Mouse (Mus musculus) liver, embryonic 14.5 days (tissue): ENCODE measurements around the gene Tmem214. TPM values are rescaled to one million over a fixed set of nuclear protein-coding genes. Genes with fewer than 3 reads are reported as not detected.

Source experiments
- ATAC-seq: fragments of 200-750 bp; cut with Nextera tagmentation; 2 replicates; pipeline ENCODE4 v1.8.0; 2017; ENCODE audit warnings: moderate number of reproducible peaks, mild to moderate bottlenecking, moderate library complexity; ENCODE audit not compliant: insufficient read depth
- DNase-seq, 3 experiments: peaks; one replicate each; pipeline ENCODE4 v3.0.0-alpha.2; 2012 to 2013; ENCODE audit warnings: low read depth in 3 of 3, low spot score in 3 of 3
- H3K27ac ChIP-seq: fragments of 300-500 bp; sonication (generic); 2 replicates; pipeline ENCODE4 v1.5.1; 2014; ENCODE audit warnings: moderate library complexity, mild to moderate bottlenecking, control low read depth, inconsistent platforms
- H3K27me3 ChIP-seq: fragments of 300-500 bp; sonication (generic); 2 replicates; pipeline ENCODE4 v1.6.1; 2014; ENCODE audit warnings: mild to moderate bottlenecking, low read length, moderate library complexity; ENCODE audit not compliant: control insufficient read depth, insufficient read depth
- H3K36me3 ChIP-seq: fragments of 300-500 bp; sonication (generic); replicated peaks from 2 replicates; pipeline ENCODE4 v1.6.1; 2014; ENCODE audit warnings: low read depth; ENCODE audit not compliant: control insufficient read depth, insufficient read depth
- H3K4me1 ChIP-seq, 2 experiments: fragments of 200-500 bp in 1 of 2; fragments of 300-500 bp in 1 of 2; sonication (generic) in 1 of 2; replicated peaks; 2 replicates each; pipeline ENCODE4 v1.6.1; 2012 to 2014; ENCODE audit warnings: antibody characterized with exemption in 1 of 2, inconsistent platforms in 1 of 2, low read length in 1 of 2; ENCODE audit not compliant: control insufficient read depth in 2 of 2, insufficient read depth in 2 of 2
- H3K4me2 ChIP-seq: fragments of 300-500 bp; sonication (generic); 2 replicates; pipeline ENCODE4 v1.6.1; 2014; ENCODE audit warnings: low read depth, mild to moderate bottlenecking, control low read depth, moderate library complexity
- H3K4me3 ChIP-seq, 2 experiments: fragments of 200-500 bp in 1 of 2; fragments of 300-500 bp in 1 of 2; sonication (generic) in 1 of 2; 2 replicates each; pipeline ENCODE4 v1.5.1; 2012 to 2014; ENCODE audit warnings: low read depth in 2 of 2, low read length in 2 of 2, mild to moderate bottlenecking in 2 of 2, control low read depth in 1 of 2, inconsistent platforms in 1 of 2, moderate library complexity in 1 of 2; ENCODE audit not compliant: insufficient read depth in 1 of 2
- H3K9ac ChIP-seq: fragments of 300-500 bp; sonication (generic); replicated peaks from 2 replicates; pipeline ENCODE4 v1.6.1; 2014; ENCODE audit warnings: mild to moderate bottlenecking, control low read depth, moderate library complexity
- H3K9me3 ChIP-seq: fragments of 300-500 bp; sonication (generic); 2 replicates; pipeline ENCODE4 v1.6.1; 2016; ENCODE audit warnings: low read length, mixed read lengths; ENCODE audit not compliant: control insufficient read depth
- CTCF ChIP-seq: IDR thresholded peaks from 2 replicates; pipeline ENCODE4 v1.5.1; 2016; ENCODE audit warnings: antibody characterized with exemption, low read depth, control low read depth
- EP300 ChIP-seq: IDR thresholded peaks from 2 replicates; pipeline ENCODE4 v1.6.1; 2016; ENCODE audit warnings: antibody characterized with exemption, low read depth
- WGBS: fragments of 180-500 bp; shearing (Covaris S2); extraction: QIAGEN DNeasy Blood & Tissue Kit; methylation state at CpG from one replicate; pipeline ENCODE4 v1.1.7; 2014; ENCODE audit not compliant: insufficient replicate concordance; 5-methylcytosine and 5-hydroxymethylcytosine counted together
- polyA plus RNA-seq, 2 experiments: library from polyadenylated mRNA; depleted of rRNA in 1 of 2; stranded (reverse) in 1 of 2; unstranded in 1 of 2; fragments of >200 nt; fragmentation: Nextera tagmentation in 1 of 2; extraction: Ambion mirVana in 1 of 2; gene quantifications; 2 replicates each; pipeline versions ENCODE4 v1.2.1 to v1.2.3; 2012 to 2014

The Tmem214 gene
- polyA plus RNA-seq, 2 experiments = 21.8 to 25.0 TPM

DNA sequence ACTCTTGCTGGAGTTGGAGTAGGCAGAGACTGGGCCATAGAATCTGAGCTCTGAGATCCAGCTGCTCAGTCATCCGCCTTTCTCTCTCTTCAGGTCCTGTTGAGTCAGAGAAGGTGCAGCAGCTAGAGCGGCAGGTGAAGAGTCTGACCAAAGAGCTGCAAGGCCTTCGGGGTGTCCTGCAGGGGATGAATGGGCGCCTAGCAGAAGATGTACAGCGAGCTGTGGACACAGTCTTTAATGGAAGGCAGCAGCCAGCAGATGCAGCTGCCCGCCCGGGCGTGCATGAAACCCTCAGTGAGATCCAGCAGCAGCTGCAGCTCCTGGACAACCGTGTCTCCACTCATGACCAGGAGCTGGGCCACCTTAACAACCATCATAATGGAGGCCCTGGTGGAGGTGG is 49.0 kb downstream of the Tmem214 start:
- H3K4me3 ChIP-seq = no peak overlapping the region
- H3K9ac ChIP-seq = no peak overlapping the region
- H3K9me3 ChIP-seq = no peaks in the 10 kb centered on the region
- H3K4me1 ChIP-seq = peaks cover 12 to 44% of the 10 kb centered on the region in 2 experiments
- DNase-seq = no peak
- no peak for ATAC-seq
- TF ChIP-seq EP300 (no peak), CTCF (no peak)
- no peaks in the 10 kb centered on the region for H3K27me3 ChIP-seq
- WGBS = 75% methylated on average over 9 of the region's 9 CpGs
- no peak overlapping the region for H3K4me2 ChIP-seq
- no peaks in the 10 kb centered on the region for H3K36me3 ChIP-seq
- H3K27ac ChIP-seq = no peak overlapping the region

DNA sequence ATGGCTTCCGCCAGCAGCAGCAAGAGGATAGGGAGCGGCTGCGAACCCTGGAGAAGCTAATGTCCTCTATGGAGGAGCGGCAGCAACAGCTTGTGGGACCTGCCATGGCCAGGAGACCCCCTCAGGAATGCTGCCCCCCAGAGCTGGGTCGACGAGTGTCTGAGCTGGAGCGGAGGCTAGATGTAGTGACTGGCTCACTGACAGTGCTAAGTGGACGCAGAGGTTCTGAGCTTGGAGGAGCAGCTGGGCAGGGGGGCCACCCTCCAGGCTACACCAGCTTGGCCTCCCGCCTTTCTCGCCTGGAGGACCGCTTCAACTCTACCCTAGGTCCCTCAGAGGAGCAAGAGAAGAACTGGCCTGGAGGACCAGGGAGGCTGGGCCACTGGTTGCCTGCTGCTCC is 49.5 kb downstream of the Tmem214 start:
- H3K4me3 ChIP-seq = no peak overlapping the region
- peaks cover 15 to 44% of the 10 kb centered on the region in 2 experiments for H3K4me1 ChIP-seq
- no peaks in the 10 kb centered on the region for H3K9me3 ChIP-seq
- no peak for ATAC-seq
- TF ChIP-seq EP300 (no peak), CTCF (no peak)
- H3K27ac ChIP-seq = no peak overlapping the region
- 78% methylated on average over 11 of the region's 11 CpGs for WGBS
- no peak for DNase-seq
- no peak overlapping the region for H3K4me2 ChIP-seq
- no peaks in the 10 kb centered on the region for H3K36me3 ChIP-seq
- no peak overlapping the region for H3K9ac ChIP-seq
- no peaks in the 10 kb centered on the region for H3K27me3 ChIP-seq

DNA sequence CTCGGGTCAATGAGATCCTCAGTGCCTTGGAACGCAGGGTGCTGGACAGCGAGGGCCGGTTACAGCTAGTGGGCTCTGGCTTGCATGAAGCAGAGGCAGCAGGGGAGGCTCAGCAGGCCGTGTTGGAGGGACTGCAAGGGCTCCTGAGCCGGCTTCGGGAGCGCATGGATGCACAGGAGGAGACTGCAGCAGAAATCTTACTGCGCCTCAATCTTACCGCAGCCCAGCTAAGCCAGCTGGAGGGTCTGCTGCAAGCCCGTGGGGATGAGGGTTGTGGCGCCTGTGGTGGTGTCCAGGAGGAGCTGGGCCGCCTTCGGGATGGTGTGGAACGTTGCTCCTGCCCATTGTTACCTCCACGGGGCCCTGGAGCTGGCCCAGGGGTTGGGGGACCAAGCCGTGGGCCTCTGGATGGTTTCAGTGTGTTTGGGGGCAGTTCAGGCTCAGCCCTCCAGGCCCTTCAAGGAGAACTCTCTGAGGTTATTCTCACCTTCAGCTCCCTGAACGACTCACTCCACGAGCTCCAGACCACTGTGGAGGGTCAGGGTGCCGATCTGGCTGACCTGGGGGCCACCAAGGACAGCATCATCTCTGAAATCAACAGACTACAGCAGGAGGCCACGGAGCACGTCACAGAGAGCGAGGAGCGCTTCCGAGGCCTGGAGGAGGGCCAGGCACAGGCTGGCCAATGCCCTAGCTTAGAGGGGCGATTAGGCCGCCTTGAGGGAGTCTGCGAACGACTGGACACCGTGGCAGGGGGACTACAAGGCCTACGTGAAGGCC is 50.3 kb downstream of the Tmem214 start:
- WGBS = 79% methylated on average over 31 of the region's 31 CpGs
- Histone ChIP-seq H3K36me3 (no peaks in the 10 kb centered on the region), H3K4me1 (peaks cover 21 to 44% of the 10 kb centered on the region in 2 experiments), H3K4me2 (no peak overlapping the region), H3K9me3 (no peaks in the 10 kb centered on the region), H3K4me3 (no peak overlapping the region), H3K9ac (no peak overlapping the region), H3K27ac (no peak overlapping the region), H3K27me3 (no peaks in the 10 kb centered on the region)
- no peak for DNase-seq
- TF ChIP-seq EP300 (no peak), CTCF (no peak)
- ATAC-seq = no peak

DNA sequence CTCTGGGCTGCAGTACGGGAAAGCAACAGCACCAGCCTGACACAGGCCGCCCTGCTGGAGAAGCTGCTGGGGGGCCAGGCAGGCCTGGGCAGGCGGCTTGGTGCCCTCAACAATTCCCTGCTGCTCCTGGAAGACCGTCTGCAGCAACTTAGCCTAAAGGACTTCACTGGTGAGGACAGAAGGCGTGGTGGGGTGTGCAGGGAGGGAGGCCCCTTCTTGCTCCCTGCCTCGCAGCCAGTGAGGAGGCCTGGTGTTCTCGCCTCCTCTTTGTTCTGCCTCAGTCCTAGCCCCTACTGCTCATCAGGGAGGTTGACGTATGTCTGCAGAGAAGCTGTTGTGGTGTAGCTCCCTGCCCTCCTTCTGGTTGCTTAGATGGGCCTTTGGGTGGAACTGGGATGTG is 50.9 kb downstream of the Tmem214 start:
- no peak overlapping the region for H3K4me3 ChIP-seq
- 75% methylated on average over 8 of the region's 8 CpGs for WGBS
- DNase-seq (no peak), ATAC-seq (no peak)
- H3K27ac ChIP-seq = no peak overlapping the region
- no peaks in the 10 kb centered on the region for H3K27me3 ChIP-seq
- no peaks in the 10 kb centered on the region for H3K36me3 ChIP-seq
- H3K9me3 ChIP-seq = no peaks in the 10 kb centered on the region
- peaks cover 21 to 45% of the 10 kb centered on the region in 2 experiments for H3K4me1 ChIP-seq
- H3K4me2 ChIP-seq = no peak overlapping the region
- H3K9ac ChIP-seq = no peak overlapping the region
- TF ChIP-seq EP300 = no peak
- no peak for TF ChIP-seq CTCF

DNA sequence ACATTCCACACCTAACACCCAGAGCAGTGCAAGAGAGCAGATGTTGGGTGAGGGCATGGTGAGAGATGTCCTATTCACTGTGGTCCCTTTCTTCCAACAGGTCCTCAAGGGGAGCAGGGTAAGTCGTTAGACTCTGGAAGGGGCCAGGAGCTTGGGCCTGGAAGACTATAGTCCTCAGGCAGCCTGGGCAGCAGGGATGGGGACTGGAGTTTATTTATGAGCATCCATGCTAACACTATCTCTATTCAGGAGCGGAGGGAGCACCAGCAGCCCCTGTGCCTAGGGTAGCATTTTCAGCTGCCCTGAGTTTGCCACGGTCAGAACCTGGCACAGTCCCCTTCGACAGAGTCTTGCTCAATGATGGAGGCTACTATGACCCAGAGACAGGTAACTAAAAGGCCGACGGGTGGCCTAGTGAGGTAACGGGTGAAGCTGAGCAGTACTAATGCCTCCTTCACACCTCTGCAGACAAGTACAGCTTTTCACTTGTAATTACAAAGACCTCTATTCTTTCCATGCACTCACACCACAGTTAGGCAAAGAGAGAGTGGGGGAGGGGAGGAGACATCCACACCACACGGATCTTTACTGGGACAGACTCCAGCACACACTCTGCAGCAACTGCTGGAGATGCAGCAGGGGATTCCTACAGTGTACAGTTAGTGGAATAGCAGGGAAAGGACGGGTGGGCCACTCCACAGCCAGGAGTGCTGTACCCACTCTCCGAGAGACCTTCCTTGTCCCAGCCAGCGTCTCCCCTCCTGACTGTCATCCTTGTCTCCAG is 52.2 kb downstream of the Tmem214 start:
- H3K4me2 ChIP-seq = no peak overlapping the region
- no peaks in the 10 kb centered on the region for H3K36me3 ChIP-seq
- 73% methylated on average over 11 of the region's 11 CpGs for WGBS
- no peak overlapping the region for H3K9ac ChIP-seq
- peaks cover 16 to 37% of the 10 kb centered on the region in 2 experiments for H3K4me1 ChIP-seq
- no peaks in the 10 kb centered on the region for H3K27me3 ChIP-seq
- H3K27ac ChIP-seq = no peak overlapping the region
- no peak overlapping the region for H3K4me3 ChIP-seq
- DNase-seq (no peak), ATAC-seq (no peak)
- H3K9me3 ChIP-seq = no peaks in the 10 kb centered on the region
- TF ChIP-seq CTCF (no peak), EP300 (no peak)
